Mouse (Mus musculus) cortical plate, adult 2 months (tissue): ENCODE data around the gene Pax7.

ENCODE experiments used
- CTCF ChIP-seq: fragments of 200-500 bp; IDR thresholded peaks from 2 replicates; pipeline ENCODE4 v1.5.1; 2011; ENCODE audit warnings: mild to moderate bottlenecking, control low read depth, low read length; ENCODE audit not compliant: insufficient read depth; ENCODE audit errors: extremely low read depth
- POLR2A ChIP-seq: fragments of 200-500 bp; IDR thresholded peaks from 2 replicates; pipeline ENCODE4 v1.6.1; 2011; ENCODE audit warnings: mild to moderate bottlenecking, low read length, control low read depth; ENCODE audit not compliant: insufficient read depth; ENCODE audit errors: extremely low read depth

GRCm38 (mm10) chr4:139830581-139831387, 2.5 kb downstream of the Pax7 start:
- TF ChIP-seq CTCF (no peak), POLR2A (no peak)
